ENCODE assay signal across 21 mouse cellular contexts in the genomic region with DNA sequence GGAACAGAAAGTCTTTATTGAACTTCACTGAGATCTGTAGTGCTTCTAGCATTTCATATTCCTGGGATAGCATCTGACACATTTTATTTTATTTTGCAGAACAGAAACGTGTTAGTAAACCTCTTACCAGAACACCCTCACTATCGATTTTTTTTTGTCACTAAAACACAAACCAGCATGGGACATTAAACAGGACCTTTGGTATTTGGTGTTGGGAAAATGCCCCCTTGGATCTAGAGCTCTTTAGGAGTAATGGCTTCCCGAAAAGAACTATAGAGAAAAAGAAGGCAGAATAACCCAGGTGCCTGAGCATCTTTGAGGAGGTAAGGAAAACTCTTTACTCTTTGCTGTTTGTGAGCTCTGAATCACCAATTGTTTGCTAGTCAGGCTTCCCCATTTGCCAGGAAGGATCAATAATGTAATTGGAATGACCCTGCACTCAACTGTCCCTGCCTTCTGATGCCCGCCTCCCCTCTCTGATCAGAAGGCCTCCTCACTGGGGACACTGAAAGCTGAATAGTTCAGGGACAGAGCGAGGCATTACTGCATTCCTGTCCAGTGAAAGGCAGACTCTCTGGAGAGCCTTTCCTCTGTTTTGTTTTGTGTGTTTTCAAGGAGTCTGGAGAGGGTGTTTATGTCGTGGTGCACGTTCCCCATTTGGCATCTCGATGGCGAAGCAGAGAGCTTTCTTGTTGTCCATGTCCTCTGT.
"Had no signal": no experiment of that assay in that cellular context is flagged by ENCODE, and none has a peak within 500 bp of the region (broad histone marks: within the 10 kb centered on the region; RNA-seq: fewer than 3 reads in every experiment).

No protein-coding gene starts in this region.

- H3K4me1 ChIP-seq: neural tube, embryonic 13.5 days; neural tube, embryonic 15.5 days had no signal

- ATAC-seq: lung, postnatal 0 days; midbrain, embryonic 16.5 days had no signal

- H3K9me3 ChIP-seq: lung, embryonic 15.5 days; megakaryocyte, embryonic 14.5 days; neural tube, embryonic 13.5 days; neural tube, embryonic 15.5 days had no signal

- H3K27ac ChIP-seq: lung, embryonic 15.5 days; macrophage; neural tube, embryonic 13.5 days; neural tube, embryonic 15.5 days had no signal

- H3K36me3 ChIP-seq: lung, embryonic 15.5 days; neural tube, embryonic 13.5 days; neural tube, embryonic 15.5 days had no signal

- H3K9ac ChIP-seq: lung, embryonic 15.5 days; neural tube, embryonic 13.5 days; neural tube, embryonic 15.5 days had no signal

- H3K4me3 ChIP-seq: lung, embryonic 15.5 days; megakaryocyte, embryonic 14.5 days; myocyte; neural tube, embryonic 13.5 days; neural tube, embryonic 15.5 days had no signal

- DNase-seq: lung, adult 2 months; lung, postnatal 14 days; lung, postnatal 36 days; midbrain, embryonic 14.5 days; retina, postnatal 1 day; right cerebral cortex, adult 18-20 months; right cerebral cortex, postnatal 25 days; right cerebral cortex, postnatal 4 days; spleen, adult 18-20 months; thymus, adult 18-20 months; thymus, postnatal 14 days; thymus, postnatal 36 days had no signal

- H3K27me3 ChIP-seq: lung, embryonic 15.5 days; neural tube, embryonic 13.5 days; neural tube, embryonic 15.5 days had no signal

- H3K4me2 ChIP-seq: lung, embryonic 15.5 days; midbrain, embryonic 11.5 days; neural tube, embryonic 13.5 days; neural tube, embryonic 15.5 days had no signal
